10 mouse cellular contexts compared by ENCODE assay signal in the genomic region with DNA sequence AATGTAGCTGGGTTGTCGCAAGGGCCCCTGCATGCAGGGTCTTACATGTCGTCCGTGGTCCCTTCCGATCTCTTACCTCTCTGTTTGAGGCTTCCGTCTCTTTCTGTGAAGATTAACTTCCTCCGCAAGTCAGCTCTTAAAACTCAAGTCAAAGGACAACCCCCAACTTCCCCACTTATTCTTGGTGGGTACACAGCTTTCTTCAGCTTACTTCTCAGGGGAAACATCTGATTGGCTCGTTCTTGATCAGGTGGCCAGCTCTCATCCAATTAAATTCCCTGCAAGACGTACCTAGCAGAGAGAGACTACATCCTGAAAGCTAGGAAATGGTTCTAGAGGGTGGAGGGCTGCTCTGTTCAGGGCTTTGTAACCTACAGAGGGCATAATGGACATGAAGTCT.
DNase-seq lines count a peak whose midpoint lies in the region; ATAC-seq lines count a peak whose summit lies in the region.
"Had no signal": no experiment of that assay in that cellular context is flagged by ENCODE, and none has a peak within 500 bp of the region (broad histone marks: within the 10 kb centered on the region; RNA-seq: fewer than 3 reads in every experiment).

No protein-coding gene starts in this region.

- no peak for DNase-seq in forebrain, embryonic 10.5 days (ENCODE audit: extremely low spot score, low spot score)
- no peak for DNase-seq in midbrain, embryonic 14.5 days
- peak; percentile 54 for DNase-seq in thymus, postnatal 25 days
- no peak for DNase-seq in urinary bladder, adult 2 months (ENCODE audit: low spot score)
- DNase-seq in layer of hippocampus, adult 11-12 months (ENCODE audit: low spot score), result no peak
- DNase-seq: adrenal gland, postnatal 14 days; kidney, adult 9 months had no signal

- H3K27ac ChIP-seq in forebrain, embryonic 15.5 days (replicated peaks), result peak overlapping the region; percentile 90
- no peak overlapping the region for H3K27ac ChIP-seq in forebrain, embryonic 10.5 days
- H3K27ac ChIP-seq in midbrain, embryonic 15.5 days, result 0 out of 2 replicates have a peak overlapping the region, but pooled peaks have one; percentile 43
- H3K27ac ChIP-seq in midbrain, embryonic 14.5 days (replicated peaks; ENCODE audit: low read depth, low read length), result no peak overlapping the region
- H3K27ac ChIP-seq in liver, embryonic 12.5 days, result no peak overlapping the region

- H3K4me1 ChIP-seq in forebrain, embryonic 15.5 days, result peaks cover 51% of the 10 kb centered on the region
- H3K4me1 ChIP-seq in forebrain, embryonic 10.5 days, result peaks cover 39% of the 10 kb centered on the region
- H3K4me1 ChIP-seq in midbrain, embryonic 15.5 days, result peaks cover 38% of the 10 kb centered on the region
- peaks cover 11% of the 10 kb centered on the region for H3K4me1 ChIP-seq in midbrain, embryonic 14.5 days (ENCODE audit: control insufficient read depth, insufficient read depth, low read length)
- H3K4me1 ChIP-seq in liver, embryonic 12.5 days, result peaks cover 18% of the 10 kb centered on the region

- no peak overlapping the region for H3K4me2 ChIP-seq in forebrain, embryonic 15.5 days (replicated peaks)
- 0 out of 2 replicates have a peak overlapping the region, but pooled peaks have one; percentile 12 for H3K4me2 ChIP-seq in midbrain, embryonic 15.5 days
- H3K4me2 ChIP-seq in midbrain, embryonic 14.5 days (ENCODE audit: low read length), result no peak overlapping the region
- peak overlapping the region; percentile 31 for H3K4me2 ChIP-seq in liver, embryonic 12.5 days

- no peaks in the 10 kb centered on the region for H3K36me3 ChIP-seq in forebrain, embryonic 15.5 days
- no peaks in the 10 kb centered on the region for H3K36me3 ChIP-seq in forebrain, embryonic 10.5 days (replicated peaks)
- no peaks in the 10 kb centered on the region for H3K36me3 ChIP-seq in midbrain, embryonic 15.5 days (replicated peaks)
- no peaks in the 10 kb centered on the region for H3K36me3 ChIP-seq in midbrain, embryonic 14.5 days (ENCODE audit: control insufficient read depth, insufficient read depth, low read length)
- no peaks in the 10 kb centered on the region for H3K36me3 ChIP-seq in liver, embryonic 12.5 days

- no peak overlapping the region for H3K9ac ChIP-seq in forebrain, embryonic 15.5 days (replicated peaks)
- no peak overlapping the region for H3K9ac ChIP-seq in midbrain, embryonic 15.5 days
- H3K9ac ChIP-seq in midbrain, embryonic 14.5 days (replicated peaks; ENCODE audit: low read length), result no peak overlapping the region
- H3K9ac ChIP-seq in liver, embryonic 12.5 days, result no peak overlapping the region

- 77% methylated on average over 8 of the region's 8 CpGs for WGBS in forebrain, embryonic 15.5 days
- WGBS in forebrain, embryonic 10.5 days, result 74% methylated on average over 8 of the region's 8 CpGs
- 80% methylated on average over 8 of the region's 8 CpGs for WGBS in midbrain, embryonic 15.5 days
- 74% methylated on average over 8 of the region's 8 CpGs for WGBS in midbrain, embryonic 14.5 days
- 32% methylated on average over 8 of the region's 8 CpGs for WGBS in liver, embryonic 12.5 days (ENCODE audit: insufficient replicate concordance)

- H3K4me3 ChIP-seq in forebrain, embryonic 15.5 days, result no peak overlapping the region
- no peak overlapping the region for H3K4me3 ChIP-seq in forebrain, embryonic 10.5 days
- H3K4me3 ChIP-seq in midbrain, embryonic 15.5 days, result no peak overlapping the region
- H3K4me3 ChIP-seq in midbrain, embryonic 14.5 days (replicated peaks; ENCODE audit: low read depth, low read length), result no peak overlapping the region
- H3K4me3 ChIP-seq in liver, embryonic 12.5 days, result no peak overlapping the region

- no peak for ATAC-seq in forebrain, embryonic 15.5 days (replicated peaks)
- ATAC-seq in midbrain, embryonic 15.5 days (replicated peaks), result no peak
- ATAC-seq in midbrain, embryonic 14.5 days (ENCODE audit: low FRiP score, low TSS enrichment), result no peak
- ATAC-seq in liver, embryonic 12.5 days, result peak; percentile 37; the same call in 1 of the 2 replicates

- H3K27me3 ChIP-seq in forebrain, embryonic 15.5 days, result no peaks in the 10 kb centered on the region
- H3K27me3 ChIP-seq in forebrain, embryonic 10.5 days (ENCODE audit: poor library complexity, severe bottlenecking), result 0 out of 2 replicates have a peak, but pooled peaks cover 4% of the 10 kb centered on the region
- no peaks in the 10 kb centered on the region for H3K27me3 ChIP-seq in midbrain, embryonic 15.5 days (replicated peaks)
- H3K27me3 ChIP-seq in midbrain, embryonic 14.5 days (ENCODE audit: control insufficient read depth, insufficient read depth, low read length), result no peaks in the 10 kb centered on the region
- no peaks in the 10 kb centered on the region for H3K27me3 ChIP-seq in liver, embryonic 12.5 days (replicated peaks)

- no peaks in the 10 kb centered on the region for H3K9me3 ChIP-seq in forebrain, embryonic 15.5 days
- no peaks in the 10 kb centered on the region for H3K9me3 ChIP-seq in forebrain, embryonic 10.5 days
- H3K9me3 ChIP-seq in midbrain, embryonic 15.5 days, result no peaks in the 10 kb centered on the region
- H3K9me3 ChIP-seq in midbrain, embryonic 14.5 days (ENCODE audit: control insufficient read depth, low read length), result no peaks in the 10 kb centered on the region
- H3K9me3 ChIP-seq in liver, embryonic 12.5 days (replicated peaks), result no peaks in the 10 kb centered on the region

Comparison
In these comparisons a context has a peak if more than half of its experiments do, and no peak if none do; other contexts are left out.
1. H3K27ac ChIP-seq: peak in forebrain, embryonic 15.5 days (single experiment) and midbrain, embryonic 15.5 days (single experiment); none in forebrain, embryonic 10.5 days (single experiment), midbrain, embryonic 14.5 days (single experiment) and liver, embryonic 12.5 days (single experiment).
2. H3K4me2 ChIP-seq: peak in midbrain, embryonic 15.5 days (single experiment) and liver, embryonic 12.5 days (single experiment); none in forebrain, embryonic 15.5 days (single experiment) and midbrain, embryonic 14.5 days (single experiment).